Mouse (Mus musculus): ENCODE measurements around the gene Drg2. TPM values are rescaled to one million over a fixed set of nuclear protein-coding genes. Genes with fewer than 3 reads are reported as not detected.

The Drg2 gene
- polyA plus RNA-seq, 1 experiment from 2014 or later = 113 TPM

DNA sequence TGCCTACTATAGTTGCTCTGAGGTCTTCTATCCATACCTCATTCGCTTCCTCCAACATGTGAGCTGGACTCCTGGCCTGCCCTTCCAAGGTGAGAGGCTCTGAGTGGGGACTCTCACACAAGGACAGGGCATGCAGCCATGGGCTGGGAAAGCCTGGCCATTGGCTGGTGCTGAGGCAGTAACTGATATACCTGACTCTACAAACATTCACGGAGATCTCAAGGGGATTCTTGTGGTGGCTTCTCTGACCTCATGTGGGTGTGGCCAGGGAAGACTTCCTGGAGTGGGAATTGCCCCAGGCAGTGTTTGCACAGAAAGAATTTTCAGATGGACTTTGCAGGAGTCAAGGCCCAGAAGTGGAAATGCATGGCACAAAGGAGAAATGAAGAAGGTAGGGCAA, 60.5 kb downstream of the Drg2 start:
- Histone ChIP-seq H3K27me3 (ENCODE audit: control insufficient read depth, insufficient read depth, low read length) (peaks cover 6% of the 10 kb centered on the region), H3K4me2 (replicated peaks; ENCODE audit: low read depth, low read length) (no peak overlapping the region), H3K36me3 (ENCODE audit: control insufficient read depth, insufficient read depth, low read length) (no peaks in the 10 kb centered on the region), H3K9ac (ENCODE audit: low read depth, low read length) (no peak overlapping the region), H3K4me1 (replicated peaks; ENCODE audit: control insufficient read depth, insufficient read depth, low read length) (no peaks in the 10 kb centered on the region), H3K4me3 (ENCODE audit: low read depth, low read length) (no peak overlapping the region), H3K27ac (ENCODE audit: low read depth, low read length) (no peak overlapping the region), H3K9me3 (ENCODE audit: control insufficient read depth, low read length) (no peaks in the 10 kb centered on the region)
- WGBS = 64% methylated on average over 2 of the region's 2 CpGs
- ATAC-seq (ENCODE audit: low FRiP score) (no peak), DNase-seq (ENCODE audit: low spot score) (no peak)

GRCm38 (mm10) chr11:60518305-60518704, 63.9 kb downstream of the Drg2 start:
- Histone ChIP-seq H3K27me3 (ENCODE audit: control insufficient read depth, insufficient read depth, low read length) (no peaks in the 10 kb centered on the region), H3K36me3 (ENCODE audit: control insufficient read depth, insufficient read depth, low read length) (no peaks in the 10 kb centered on the region), H3K4me1 (replicated peaks; ENCODE audit: control insufficient read depth, insufficient read depth, low read length) (no peaks in the 10 kb centered on the region), H3K9me3 (ENCODE audit: control insufficient read depth, low read length) (no peaks in the 10 kb centered on the region), H3K4me2 (replicated peaks; ENCODE audit: low read depth, low read length) (no peak overlapping the region), H3K9ac (ENCODE audit: low read depth, low read length) (no peak overlapping the region), H3K27ac (ENCODE audit: low read depth, low read length) (no peak overlapping the region), H3K4me3 (ENCODE audit: low read depth, low read length) (no peak overlapping the region)
- 88% methylated on average over 4 of the region's 4 CpGs for WGBS
- no peak for DNase-seq (ENCODE audit: low spot score)
- ATAC-seq (ENCODE audit: low FRiP score) = no peak

Other genes starting within 250 kb of the Drg2 start
- gene Srebf1, start 232.0 kb upstream of the Drg2 start, polyA plus RNA-seq (2014; fragmentation: Nextera tagmentation; extraction: Ambion mirVana) = 40.4 and 44.7 TPM in 2 replicates
- gene Tom1l2, start 101.7 kb upstream of the Drg2 start, polyA plus RNA-seq (2014; fragmentation: Nextera tagmentation; extraction: Ambion mirVana) = 13.9 and 15.8 TPM in 2 replicates
- 6.6 and 7.0 TPM in 2 replicates for gene Drc3, start 101.3 kb upstream of the Drg2 start, polyA plus RNA-seq (2014; fragmentation: Nextera tagmentation; extraction: Ambion mirVana)
- 26.0 and 28.7 TPM in 2 replicates for gene Gid4, start 37.4 kb upstream of the Drg2 start, polyA plus RNA-seq (2014; fragmentation: Nextera tagmentation; extraction: Ambion mirVana)
- 38.0 and 38.1 TPM in 2 replicates for gene Atpaf2, start 36.1 kb upstream of the Drg2 start, polyA plus RNA-seq (2014; fragmentation: Nextera tagmentation; extraction: Ambion mirVana)
- 0.07 and 0.15 TPM in 2 replicates for gene Myo15, start 14.7 kb downstream of the Drg2 start, polyA plus RNA-seq (2014; fragmentation: Nextera tagmentation; extraction: Ambion mirVana)
- gene Alkbh5, start 81.8 kb downstream of the Drg2 start, polyA plus RNA-seq (2014; fragmentation: Nextera tagmentation; extraction: Ambion mirVana) = 31.1 and 33.2 TPM in 2 replicates
- gene Llgl1, start 245.1 kb downstream of the Drg2 start, polyA plus RNA-seq (2014; fragmentation: Nextera tagmentation; extraction: Ambion mirVana) = 70.4 and 85.8 TPM in 2 replicates

All from hindbrain, embryonic 11.5 days (tissue).